Mouse (Mus musculus): ENCODE data around the gene Slc2a1.

Gene Slc2a1

DNA sequence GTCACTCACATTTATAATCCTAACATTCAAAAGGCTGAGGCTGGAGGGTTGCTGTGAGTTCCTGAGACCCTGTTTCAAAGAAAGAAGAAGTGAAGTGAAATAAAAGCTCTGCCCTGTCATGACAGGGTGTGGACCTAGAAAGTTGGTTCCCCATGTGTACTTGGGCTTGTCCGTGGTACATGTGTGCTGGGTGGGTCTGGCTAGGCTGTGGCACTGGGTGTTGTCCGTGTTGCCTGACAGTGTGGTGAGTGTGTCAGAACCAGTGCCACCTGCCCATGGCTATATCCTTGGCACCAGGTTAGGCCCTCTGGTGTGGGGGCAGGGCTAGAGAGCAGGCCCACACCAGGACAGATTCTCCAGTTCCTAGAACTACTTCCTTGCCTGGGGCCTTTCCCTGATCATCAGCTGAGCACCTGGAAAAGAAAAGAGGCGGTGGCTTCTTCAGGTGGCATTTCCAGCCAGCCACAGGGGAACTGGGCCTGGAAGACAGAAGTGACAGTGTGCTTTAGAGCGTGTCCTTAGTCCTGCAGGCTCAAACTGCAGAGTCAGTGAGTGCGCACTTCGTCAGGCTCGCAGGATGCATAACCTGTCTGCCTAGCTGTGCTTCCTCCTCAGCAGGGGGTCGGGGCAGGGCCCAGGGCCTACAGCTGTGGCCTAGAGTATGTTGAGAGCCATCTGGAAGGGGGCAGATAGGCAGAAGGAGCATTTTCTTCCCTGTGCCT lies 22.8 kb downstream of the Slc2a1 start:
- no peak for DNase-seq

GRCm38 (mm10) chr4:119133306-119133705 lies 24.8 kb downstream of the Slc2a1 start:
- DNase-seq, result no peak

DNA sequence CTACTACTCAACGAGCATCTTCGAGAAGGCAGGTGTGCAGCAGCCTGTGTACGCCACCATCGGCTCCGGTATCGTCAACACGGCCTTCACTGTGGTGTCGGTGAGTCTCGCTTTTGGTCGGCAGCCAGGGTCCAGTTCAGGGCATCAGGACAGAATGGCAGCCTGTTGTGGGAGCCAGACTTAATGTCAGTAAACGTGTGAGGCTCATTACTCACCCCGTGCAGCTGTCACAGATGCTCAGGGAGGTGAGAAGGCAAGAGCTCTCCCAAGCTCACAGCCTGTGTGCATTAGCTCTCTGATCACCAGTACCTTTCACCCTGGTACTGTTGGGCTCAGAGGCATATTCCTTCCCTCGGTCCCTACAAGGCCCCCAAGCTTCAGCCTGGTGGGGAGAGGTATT lies 25.3 kb downstream of the Slc2a1 start:
- no peak for DNase-seq

GRCm38 (mm10) chr4:119137313-119137712 lies 28.8 kb downstream of the Slc2a1 start:
- no peak for DNase-seq

GRCm38 (mm10) chr4:119138171-119138570 lies 29.7 kb downstream of the Slc2a1 start:
- DNase-seq, result peak; percentile 88 to 91

DNA sequence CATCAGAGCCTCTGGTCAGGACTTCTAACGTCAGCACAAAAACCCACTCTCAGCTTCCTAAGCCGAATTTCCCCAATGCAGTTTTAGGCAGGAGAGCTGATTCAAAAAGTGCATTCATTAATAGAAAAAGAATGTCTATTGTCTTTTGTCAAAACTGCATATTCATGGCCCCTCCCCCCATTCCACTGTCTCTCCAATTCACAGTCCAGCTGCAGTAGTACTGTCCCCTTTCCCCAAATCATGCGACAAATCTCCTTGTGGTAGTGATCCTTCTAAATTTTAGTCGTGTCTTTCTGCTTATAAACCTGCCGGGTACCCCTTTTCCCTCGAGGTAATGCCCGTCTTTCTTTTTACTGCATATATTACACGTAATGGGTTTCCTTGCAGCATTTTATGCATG lies 30.3 kb downstream of the Slc2a1 start:
- no peak for DNase-seq

GRCm38 (mm10) chr4:119140126-119140525 lies 31.6 kb downstream of the Slc2a1 start:
- peak; percentile 49 to 58 for DNase-seq

- no peak for DNase-seq
Measured at GRCm38 (mm10) chr4:119141191-119141590, 32.7 kb downstream of the Slc2a1 start.

GRCm38 (mm10) chr4:119142230-119142871 lies 33.8 kb downstream of the Slc2a1 start:
- peak; percentile 80 to 84 for DNase-seq

- DNase-seq, result no peak
Measured at GRCm38 (mm10) chr4:119146816-119147215, 38.3 kb downstream of the Slc2a1 start.

- no peak for DNase-seq
Measured at GRCm38 (mm10) chr4:119147347-119147746, 38.8 kb downstream of the Slc2a1 start.

GRCm38 (mm10) chr4:119148741-119149140 lies 40.2 kb downstream of the Slc2a1 start:
- DNase-seq, result no peak

DNA sequence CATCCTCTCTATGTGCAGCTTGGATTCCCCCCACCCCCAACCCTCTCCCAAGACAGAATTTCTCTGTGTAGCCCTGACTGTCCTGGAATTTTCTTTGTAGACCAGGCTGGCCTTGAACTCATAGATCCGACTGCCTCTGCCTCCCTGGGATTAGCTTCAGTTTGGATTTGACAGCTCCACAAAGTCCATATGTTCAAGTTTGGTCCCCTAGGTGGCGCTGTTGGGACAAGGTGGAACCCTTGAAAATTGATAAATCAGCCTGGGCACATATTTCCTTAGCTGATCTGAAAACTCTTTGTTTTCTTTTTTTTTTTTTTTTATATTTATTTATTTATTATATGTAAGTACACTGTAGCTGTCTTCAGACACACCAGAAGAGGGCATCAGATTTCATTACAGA lies 48.7 kb downstream of the Slc2a1 start:
- DNase-seq, result peak; percentile 79 to 84

DNA sequence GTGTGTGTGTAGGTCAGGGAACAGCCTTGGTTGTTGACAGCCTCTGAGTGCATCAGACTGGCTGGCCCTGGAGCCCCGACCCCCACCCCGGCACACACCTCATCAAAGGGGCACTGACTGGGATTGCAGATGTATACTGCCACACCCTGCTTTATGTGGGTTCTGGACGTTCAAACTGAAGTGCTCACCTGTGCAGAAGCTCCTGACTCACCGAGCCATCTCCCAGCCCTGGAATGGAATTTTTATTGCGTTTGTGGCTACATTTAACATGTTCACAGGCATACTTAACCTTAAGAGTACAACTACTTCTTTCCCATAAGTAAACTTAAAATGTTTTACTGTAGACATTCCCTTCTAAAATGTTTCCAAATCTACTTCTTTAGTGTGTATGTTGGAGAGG lies 49.4 kb downstream of the Slc2a1 start:
- DNase-seq, result no peak

DNA sequence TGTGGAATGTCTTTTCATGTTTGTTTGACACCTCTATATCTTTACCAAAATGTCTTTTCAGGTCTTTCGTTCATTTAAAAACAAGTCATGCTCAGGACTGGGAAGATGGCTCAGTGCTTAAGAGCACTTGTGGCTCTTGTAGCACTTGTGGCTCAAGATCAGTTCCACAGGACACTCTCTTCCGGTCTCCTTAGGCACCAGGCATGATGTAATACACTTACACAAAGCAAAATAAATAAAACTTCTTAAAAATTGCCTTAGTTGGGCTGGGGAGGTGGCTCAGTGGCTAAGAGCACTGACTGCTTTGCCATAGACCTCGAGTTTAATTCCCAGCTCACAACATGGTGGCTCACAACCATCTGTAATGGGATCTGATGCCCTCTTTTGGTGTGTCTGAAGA lies 52.8 kb downstream of the Slc2a1 start:
- DNase-seq, result no peak

DNA sequence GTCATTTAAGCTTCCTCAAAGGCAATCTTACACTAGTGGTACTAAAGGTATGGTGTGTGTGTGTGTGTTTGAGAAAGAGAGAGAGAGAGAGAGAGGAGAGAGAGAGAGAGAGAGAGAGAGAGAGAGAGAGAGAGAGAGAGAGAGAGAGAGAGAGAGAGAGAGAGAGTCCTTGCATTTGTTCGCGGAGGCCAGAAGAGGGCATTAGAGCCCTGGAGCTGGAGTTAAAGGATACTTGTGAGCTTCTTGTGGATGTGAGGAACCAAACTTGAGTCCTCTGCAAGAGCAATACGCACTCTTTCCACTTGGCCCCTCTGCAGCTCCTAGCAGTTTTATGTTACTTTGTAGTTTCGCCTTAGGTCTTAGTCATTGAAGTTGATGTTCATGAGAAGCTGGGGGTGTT lies 54.5 kb downstream of the Slc2a1 start:
- no peak for DNase-seq

DNA sequence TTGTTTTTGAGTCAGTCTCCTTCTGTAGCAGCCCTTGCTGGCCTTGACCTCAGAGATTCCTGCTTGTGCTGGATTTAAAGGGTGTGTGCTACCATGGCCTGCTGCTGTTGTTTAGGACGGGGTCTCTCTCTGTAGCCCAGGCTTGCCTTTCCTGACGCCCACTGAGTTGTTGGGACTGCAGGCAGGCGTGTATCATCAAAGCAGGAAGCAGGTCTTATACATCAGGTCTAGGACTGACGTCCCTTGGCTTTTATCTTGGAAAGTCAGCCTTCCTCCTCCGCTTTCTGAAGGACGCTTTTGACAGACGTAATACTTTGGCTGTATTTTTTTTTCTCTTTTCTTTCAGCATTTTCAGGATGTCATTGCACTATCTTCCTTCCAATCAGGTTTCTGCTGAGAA lies 57.4 kb downstream of the Slc2a1 start:
- DNase-seq, result no peak

GRCm38 (mm10) chr4:119167068-119167467 lies 58.6 kb downstream of the Slc2a1 start:
- no peak for DNase-seq

DNA sequence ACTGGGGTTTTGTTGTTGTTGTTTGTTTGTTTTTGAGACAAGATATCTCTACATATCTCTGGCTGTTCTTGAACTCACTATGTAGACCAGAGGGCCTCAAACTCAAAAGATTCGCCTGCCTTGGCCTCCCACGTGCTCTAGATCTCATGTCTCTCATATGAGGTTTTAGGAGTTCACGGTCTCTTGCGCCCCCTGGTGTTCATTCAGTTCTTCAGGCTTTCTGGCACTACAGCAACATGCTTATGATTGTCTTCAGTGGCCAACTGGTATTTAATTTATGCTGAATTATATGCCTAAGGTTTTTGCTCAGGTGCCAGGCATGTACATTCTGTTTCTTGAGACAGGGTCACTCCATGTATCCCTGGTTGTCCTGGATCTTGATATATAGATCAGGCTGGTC lies 59.2 kb downstream of the Slc2a1 start:
- peak; percentile 92 to 95 for DNase-seq

- DNase-seq, result no peak
Measured at GRCm38 (mm10) chr4:119172919-119173650, 64.6 kb downstream of the Slc2a1 start.

DNA sequence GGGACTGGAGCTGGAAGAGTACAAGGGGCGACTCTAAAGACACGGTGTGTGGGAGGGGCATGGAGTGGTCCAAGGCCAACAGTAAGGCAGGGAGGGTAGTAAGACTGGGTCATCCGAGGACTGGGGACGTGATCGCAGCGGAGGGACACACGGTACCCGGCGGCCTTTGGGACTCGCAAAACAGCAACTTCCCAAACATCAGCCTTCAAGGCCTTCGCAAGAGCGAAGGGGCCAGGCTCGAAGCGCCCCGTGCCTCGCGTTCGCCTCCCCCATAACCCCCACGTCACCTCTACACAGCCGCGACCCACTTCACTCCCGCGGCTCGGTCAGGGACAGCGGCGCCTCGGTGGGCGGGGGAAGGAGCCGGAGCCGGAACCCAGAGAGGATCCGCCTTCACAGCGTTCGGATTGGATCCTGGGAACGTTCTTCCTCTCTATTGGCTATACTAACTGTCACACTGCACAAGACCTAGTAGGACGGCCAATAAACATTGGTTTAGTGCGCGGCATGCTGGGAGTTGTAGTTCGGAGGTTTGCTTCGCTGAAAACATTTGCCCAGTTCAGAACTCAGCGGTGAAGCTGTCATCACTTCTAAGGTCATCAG lies 65.4 kb downstream of the Slc2a1 start, which contains the start of gene Zfp691:
Gene Zfp691, minus strand, starts transcription at position 345 of the 603 bp plus-strand sequence.
- peak; percentile 97 for DNase-seq

- DNase-seq, result no peak
Measured at GRCm38 (mm10) chr4:119177702-119178101, 69.2 kb downstream of the Slc2a1 start.

GRCm38 (mm10) chr4:119178331-119178730 lies 69.8 kb downstream of the Slc2a1 start:
- DNase-seq, result no peak
